Mouse (Mus musculus) lung, postnatal 0 days (tissue): ENCODE measurements at regions not wholly inside any gene's neighbourhood (a gene's known extent, or its start where the extent isn't known, plus 50 kb on each side); places are given as distances from the start of the nearest gene placed in this dataset.

Experiments used
- ATAC-seq: fragments of 200-750 bp; cut with Nextera tagmentation; 2 replicates; pipeline ENCODE4 v1.8.0; 2017; ENCODE audit warnings: moderate library complexity
- DNase-seq: peaks from one replicate; pipeline ENCODE4 v3.0.0-alpha.2; 2016; ENCODE audit warnings: low spot score
- H3K27ac ChIP-seq: fragments of 300-500 bp; sonication (generic); 2 replicates; pipeline ENCODE4 v1.5.1; 2014; ENCODE audit warnings: antibody characterized with exemption, mild to moderate bottlenecking, low read length, mixed read lengths
- H3K27me3 ChIP-seq: fragments of 300-500 bp; sonication (generic); replicated peaks from 2 replicates; pipeline ENCODE4 v1.6.1; 2014; ENCODE audit warnings: low read length, mixed read lengths; ENCODE audit not compliant: insufficient read depth
- H3K36me3 ChIP-seq: fragments of 300-500 bp; sonication (generic); 2 replicates; pipeline ENCODE4 v1.6.1; 2014; ENCODE audit warnings: low read length, mixed read lengths; ENCODE audit not compliant: insufficient read depth
- H3K4me1 ChIP-seq: fragments of 300-500 bp; sonication (generic); 2 replicates; pipeline ENCODE4 v1.6.1; 2014; ENCODE audit warnings: antibody characterized with exemption, low read depth, low read length, mixed read lengths; ENCODE audit not compliant: insufficient read depth
- H3K4me2 ChIP-seq: fragments of 300-500 bp; sonication (generic); replicated peaks from 2 replicates; pipeline ENCODE4 v1.6.1; 2014; ENCODE audit warnings: low read depth, mild to moderate bottlenecking, low read length, moderate library complexity, mixed read lengths
- H3K4me3 ChIP-seq: fragments of 300-500 bp; sonication (generic); 2 replicates; pipeline ENCODE4 v1.5.1; 2014; ENCODE audit warnings: low read depth, low read length
- H3K9ac ChIP-seq: fragments of 300-500 bp; sonication (generic); replicated peaks from 2 replicates; pipeline ENCODE4 v1.6.1; 2014; ENCODE audit warnings: low read depth, mild to moderate bottlenecking
- H3K9me3 ChIP-seq: fragments of 300-500 bp; sonication (generic); 2 replicates; pipeline ENCODE4 v1.6.1; 2016; ENCODE audit warnings: low read length, mixed read lengths
- CTCF ChIP-seq: IDR thresholded peaks from 2 replicates; pipeline ENCODE4 v1.5.1; 2016; ENCODE audit warnings: antibody characterized with exemption, mild to moderate bottlenecking
- EP300 ChIP-seq: IDR thresholded peaks from 2 replicates; pipeline ENCODE4 v1.6.1; 2016; ENCODE audit warnings: antibody characterized with exemption, mild to moderate bottlenecking, control low read depth
- WGBS: fragments of 180-500 bp; shearing (Covaris S2); extraction: QIAGEN DNeasy Blood & Tissue Kit; methylation state at CpG from one replicate; pipeline ENCODE4 v1.1.7; 2014; 5-methylcytosine and 5-hydroxymethylcytosine counted together

GRCm38 (mm10) chr5:73854774-73855371 is 203.7 kb downstream of the Spata18 start:
- H3K4me3 ChIP-seq, result no peak overlapping the region
- H3K4me1 ChIP-seq, result no peaks in the 10 kb centered on the region
- H3K27ac ChIP-seq, result no peak overlapping the region
- no peak overlapping the region for H3K9ac ChIP-seq
- no peaks in the 10 kb centered on the region for H3K27me3 ChIP-seq
- WGBS, result 51% methylated on average over 18 of the region's 18 CpGs
- no peaks in the 10 kb centered on the region for H3K9me3 ChIP-seq
- TF ChIP-seq CTCF (no peak), EP300 (no peak)
- ATAC-seq (no peak), DNase-seq (peak; percentile 25)
- 0 out of 2 replicates have a peak overlapping the region, but pooled peaks have one; percentile 12 for H3K4me2 ChIP-seq
- no peaks in the 10 kb centered on the region for H3K36me3 ChIP-seq

DNA sequence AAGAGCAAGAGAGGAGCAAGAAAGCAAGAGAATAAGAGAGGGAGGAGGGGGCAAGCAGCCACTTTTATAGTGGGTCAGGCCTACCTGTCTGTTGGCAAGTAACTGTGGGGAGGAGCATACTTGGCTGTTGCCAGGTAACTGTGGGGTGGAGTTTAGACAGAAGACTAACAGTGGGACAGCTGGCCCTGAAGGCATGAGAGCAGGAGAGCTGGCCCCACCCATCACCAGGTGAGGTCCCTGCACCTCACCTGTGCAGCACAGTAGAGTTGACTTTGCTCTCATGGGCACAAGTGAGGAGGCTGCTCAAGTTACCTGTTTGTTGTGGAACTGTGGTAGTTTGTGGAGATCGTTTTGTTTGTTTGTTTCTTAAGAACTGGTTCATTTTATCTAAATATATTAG is 208.1 kb downstream of the Spata18 start:
- no peaks in the 10 kb centered on the region for H3K4me1 ChIP-seq
- H3K9me3 ChIP-seq, result no peaks in the 10 kb centered on the region
- TF ChIP-seq CTCF, result no peak
- TF ChIP-seq EP300, result no peak
- no peaks in the 10 kb centered on the region for H3K27me3 ChIP-seq
- no peak overlapping the region for H3K4me3 ChIP-seq
- no peak overlapping the region for H3K27ac ChIP-seq
- ATAC-seq, result 0 out of 2 replicates have a peak, but pooled peaks have one; percentile 38
- peak; percentile 26 for DNase-seq
- 68% methylated on average over 1 of the region's 1 CpGs for WGBS
- H3K9ac ChIP-seq, result no peak overlapping the region
- H3K36me3 ChIP-seq, result no peaks in the 10 kb centered on the region
- H3K4me2 ChIP-seq, result no peak overlapping the region

- WGBS, result 61% methylated on average over 9 of the region's 9 CpGs
- DNase-seq, result peak; percentile 62
- no peak for ATAC-seq
- Histone ChIP-seq H3K36me3 (no peaks in the 10 kb centered on the region), H3K9me3 (no peaks in the 10 kb centered on the region), H3K4me2 (no peak overlapping the region), H3K4me1 (no peaks in the 10 kb centered on the region), H3K4me3 (no peak overlapping the region), H3K9ac (no peak overlapping the region), H3K27ac (no peak overlapping the region), H3K27me3 (no peaks in the 10 kb centered on the region)
- peak; percentile 82 for TF ChIP-seq CTCF
- no peak for TF ChIP-seq EP300
Observed at GRCm38 (mm10) chr5:73864138-73864761, 204.0 kb downstream of the Usp46 start.

- Histone ChIP-seq H3K27me3 (no peaks in the 10 kb centered on the region), H3K27ac (no peak overlapping the region), H3K9ac (no peak overlapping the region), H3K4me2 (no peak overlapping the region), H3K4me1 (no peaks in the 10 kb centered on the region), H3K36me3 (no peaks in the 10 kb centered on the region), H3K4me3 (no peak overlapping the region), H3K9me3 (no peaks in the 10 kb centered on the region)
- DNase-seq (no peak), ATAC-seq (no peak)
- WGBS, result 73% methylated on average over 9 of the region's 9 CpGs
- no peak for TF ChIP-seq EP300
- no peak for TF ChIP-seq CTCF
Observed at GRCm38 (mm10) chr5:73872641-73873421, 195.4 kb downstream of the Usp46 start.

- H3K9ac ChIP-seq, result no peak overlapping the region
- H3K27me3 ChIP-seq, result no peaks in the 10 kb centered on the region
- no peaks in the 10 kb centered on the region for H3K36me3 ChIP-seq
- TF ChIP-seq EP300 (no peak), CTCF (no peak)
- DNase-seq (no peak), ATAC-seq (no peak)
- no peak overlapping the region for H3K4me2 ChIP-seq
- 83% methylated on average over 1 of the region's 1 CpGs for WGBS
- no peak overlapping the region for H3K4me3 ChIP-seq
- H3K4me1 ChIP-seq, result no peaks in the 10 kb centered on the region
- H3K9me3 ChIP-seq, result no peaks in the 10 kb centered on the region
- no peak overlapping the region for H3K27ac ChIP-seq
Observed at GRCm38 (mm10) chr5:73874770-73875169, 193.5 kb downstream of the Usp46 start.

DNA sequence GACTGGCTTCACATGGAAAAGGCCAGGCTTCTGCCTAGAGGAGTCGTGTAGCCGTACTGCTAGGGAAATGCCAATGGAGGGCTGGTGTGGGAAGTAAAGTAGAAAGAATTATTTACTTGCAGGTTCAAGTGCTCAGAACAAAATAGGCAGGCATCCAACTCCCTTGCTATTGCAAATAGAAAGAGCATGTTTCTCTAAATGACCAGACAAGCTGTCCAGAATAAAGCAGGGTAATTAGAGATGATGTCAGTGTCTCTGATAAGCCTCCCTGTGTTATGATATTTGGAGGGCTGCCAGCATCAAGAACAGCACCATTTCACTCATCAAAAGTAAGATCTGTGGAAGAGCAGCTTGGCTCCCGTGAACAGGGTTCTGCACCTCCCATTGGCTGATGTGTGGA is 192.4 kb downstream of the Usp46 start:
- WGBS, result 16% methylated on average over 3 of the region's 3 CpGs
- H3K9ac ChIP-seq, result no peak overlapping the region
- no peaks in the 10 kb centered on the region for H3K27me3 ChIP-seq
- TF ChIP-seq CTCF (no peak), EP300 (no peak)
- no peaks in the 10 kb centered on the region for H3K4me1 ChIP-seq
- H3K4me2 ChIP-seq, result no peak overlapping the region
- H3K27ac ChIP-seq, result no peak overlapping the region
- H3K36me3 ChIP-seq, result no peaks in the 10 kb centered on the region
- H3K4me3 ChIP-seq, result no peak overlapping the region
- ATAC-seq, result peak; percentile 26; the same call in 1 of the 2 replicates
- DNase-seq, result peak; percentile 79
- no peaks in the 10 kb centered on the region for H3K9me3 ChIP-seq
